Mouse (Mus musculus) urinary bladder, postnatal 4 days (tissue): ENCODE data around the gene Sun5.
"Not testable (repeated sequence)": the region's sequence is repeated elsewhere in the genome, so short reads cannot be mapped to it uniquely, and the experiment has no call there.

ENCODE experiments used
- DNase-seq, 2 experiments: peaks; one replicate each; pipeline ENCODE4 v3.0.0; 2021 to 2022; ENCODE audit warnings: low spot score in 2 of 2

The Sun5 gene

GRCm38 (mm10) chr2:153870984-153871383 is at the start of gene Sun5:
Gene Sun5 (minus strand): TSS chr2:153871084.
- no peak for DNase-seq

- DNase-seq: no peak
Measured at GRCm38 (mm10) chr2:153917930-153918329, 47.0 kb upstream of the Sun5 start, which contains the start of gene Bpifb3. Gene Bpifb3 (plus strand): TSS chr2:153918230.

GRCm38 (mm10) chr2:153914151-153914550 is 43.3 kb upstream of the Sun5 start:
- DNase-seq: no peak

- no peak for DNase-seq
Measured at GRCm38 (mm10) chr2:153906626-153907025, 35.7 kb upstream of the Sun5 start.

GRCm38 (mm10) chr2:153902726-153903125 is 31.8 kb upstream of the Sun5 start:
- DNase-seq: no peak

GRCm38 (mm10) chr2:153900088-153900487 is 29.2 kb upstream of the Sun5 start, which contains the start of gene Bpifb6:
Gene Bpifb6 (plus strand): TSS chr2:153900388.
- DNase-seq: no peak

- no peak for DNase-seq
Measured at GRCm38 (mm10) chr2:153899111-153899510, 28.2 kb upstream of the Sun5 start.

- no peak for DNase-seq
Measured at GRCm38 (mm10) chr2:153874745-153875144, 3.9 kb upstream of the Sun5 start, which contains the start of gene Bpifb2. Gene Bpifb2 (plus strand): TSS chr2:153875045.

- no peak for DNase-seq
Measured at GRCm38 (mm10) chr2:153861960-153862359, 8.9 kb downstream of the Sun5 start.

GRCm38 (mm10) chr2:153860715-153861114 is 10.2 kb downstream of the Sun5 start:
- DNase-seq: no peak

GRCm38 (mm10) chr2:153860315-153860714 is 10.6 kb downstream of the Sun5 start:
- DNase-seq: no peak

GRCm38 (mm10) chr2:153859581-153859980 is 11.3 kb downstream of the Sun5 start:
- no peak for DNase-seq

- DNase-seq: no peak
Measured at GRCm38 (mm10) chr2:153853544-153853943, 17.3 kb downstream of the Sun5 start.

GRCm38 (mm10) chr2:153851030-153851360 is 19.9 kb downstream of the Sun5 start:
- no peak for DNase-seq

- no peak for DNase-seq
Measured at GRCm38 (mm10) chr2:153850351-153851029, 20.4 kb downstream of the Sun5 start.

- DNase-seq: no peak
Measured at GRCm38 (mm10) chr2:153848389-153848788, 22.5 kb downstream of the Sun5 start.

GRCm38 (mm10) chr2:153842854-153843253 is 28.0 kb downstream of the Sun5 start:
- no peak for DNase-seq

GRCm38 (mm10) chr2:153833291-153833690 is 37.6 kb downstream of the Sun5 start:
- DNase-seq: no peak

GRCm38 (mm10) chr2:153828704-153829103 is 42.2 kb downstream of the Sun5 start:
- DNase-seq: no peak

GRCm38 (mm10) chr2:153827171-153827830 is 43.6 kb downstream of the Sun5 start:
- no peak for DNase-seq

- DNase-seq: not testable (repeated sequence)
Measured at GRCm38 (mm10) chr2:153825900-153826299, 45.0 kb downstream of the Sun5 start.

GRCm38 (mm10) chr2:153824593-153824992 is 46.3 kb downstream of the Sun5 start:
- no peak for DNase-seq

GRCm38 (mm10) chr2:153822005-153822543 is 48.8 kb downstream of the Sun5 start:
- DNase-seq: no peak
